Mouse (Mus musculus) liver, embryonic 15.5 days (tissue): ENCODE data around the gene Tead3. TPM values are rescaled to one million over a fixed set of nuclear protein-coding genes. Genes with fewer than 3 reads are reported as not detected.
"Not testable (repeated sequence)": the region's sequence is repeated elsewhere in the genome, so short reads cannot be mapped to it uniquely, and the experiment has no call there.

Source experiments
- ATAC-seq: fragments of 200-750 bp; cut with Nextera tagmentation; 2 replicates; pipeline ENCODE4 v1.8.0; 2017; ENCODE audit warnings: moderate number of reproducible peaks, mild to moderate bottlenecking, moderate library complexity; ENCODE audit not compliant: insufficient read depth
- H3K27ac ChIP-seq: fragments of 300-500 bp; sonication (generic); replicated peaks from 2 replicates; pipeline ENCODE4 v1.5.1; 2015; ENCODE audit warnings: mild to moderate bottlenecking, inconsistent platforms
- H3K27me3 ChIP-seq: fragments of 300-500 bp; sonication (generic); 2 replicates; pipeline ENCODE4 v1.6.1; 2015; ENCODE audit warnings: mild to moderate bottlenecking, inconsistent platforms
- H3K36me3 ChIP-seq: fragments of 300-500 bp; sonication (generic); replicated peaks from 2 replicates; pipeline ENCODE4 v1.6.1; 2015; ENCODE audit warnings: moderate library complexity, mild to moderate bottlenecking, inconsistent platforms
- H3K4me1 ChIP-seq: fragments of 300-500 bp; sonication (generic); replicated peaks from 2 replicates; pipeline ENCODE4 v1.6.1; 2015; ENCODE audit warnings: inconsistent platforms
- H3K4me2 ChIP-seq: fragments of 300-500 bp; sonication (generic); 2 replicates; pipeline ENCODE4 v1.6.1; 2015; ENCODE audit warnings: moderate library complexity, mild to moderate bottlenecking, inconsistent platforms
- H3K4me3 ChIP-seq: fragments of 300-500 bp; sonication (generic); replicated peaks from 2 replicates; pipeline ENCODE4 v1.5.1; 2015; ENCODE audit warnings: mild to moderate bottlenecking, inconsistent platforms
- H3K9ac ChIP-seq: fragments of 300-500 bp; sonication (generic); 2 replicates; pipeline ENCODE4 v1.6.1; 2015; ENCODE audit warnings: moderate library complexity, mild to moderate bottlenecking, inconsistent platforms
- H3K9me3 ChIP-seq: fragments of 300-500 bp; sonication (generic); replicated peaks from 2 replicates; pipeline ENCODE4 v1.6.1; 2016; ENCODE audit warnings: inconsistent platforms
- WGBS: fragments of 180-500 bp; shearing (Covaris S2); methylation state at CpG from one replicate; pipeline ENCODE4 v1.1.7; 2015; ENCODE audit warnings: mixed read lengths; ENCODE audit not compliant: insufficient replicate concordance; 5-methylcytosine and 5-hydroxymethylcytosine counted together
- polyA plus RNA-seq: library from polyadenylated mRNA; unstranded; fragments of >200 nt; fragmentation: Nextera tagmentation; extraction: Ambion mirVana; gene quantifications from 2 replicates; pipeline ENCODE4 v1.2.1, GENCODE M21; 2015

The Tead3 gene
- polyA plus RNA-seq, 1 experiment from 2014 or later = 0.60 TPM

- H3K36me3 ChIP-seq = peaks cover 35% of the 10 kb centered on the region
- peak overlapping the region; percentile 97 for H3K4me2 ChIP-seq
- H3K9ac ChIP-seq = peak overlapping the region; percentile 96
- peaks cover 43% of the 10 kb centered on the region for H3K4me1 ChIP-seq
- no peak for ATAC-seq
- H3K27me3 ChIP-seq = peaks cover 12% of the 10 kb centered on the region
- H3K9me3 ChIP-seq = no peaks in the 10 kb centered on the region
- 1% methylated on average over 4 of the region's 4 CpGs for WGBS
- peak overlapping the region; percentile 94 for H3K27ac ChIP-seq
- H3K4me3 ChIP-seq = peak overlapping the region; percentile 84
These were observed 20.9 kb downstream of the Tead3 start for GRCm38 (mm10) chr17:28329503-28330231.

GRCm38 (mm10) chr17:28328946-28329345, 21.7 kb downstream of the Tead3 start:
- H3K9ac ChIP-seq = peak overlapping the region; percentile 96
- peak overlapping the region; percentile 84 for H3K4me3 ChIP-seq
- H3K27ac ChIP-seq = peak overlapping the region; percentile 94
- peaks cover 43% of the 10 kb centered on the region for H3K4me1 ChIP-seq
- peaks cover 42% of the 10 kb centered on the region for H3K36me3 ChIP-seq
- peak overlapping the region; percentile 97 for H3K4me2 ChIP-seq
- ATAC-seq = peak; percentile 40
- peaks cover 12% of the 10 kb centered on the region; the same call in 1 of the 2 replicates for H3K27me3 ChIP-seq
- under 1% methylated on average over 25 of the region's 25 CpGs for WGBS
- H3K9me3 ChIP-seq = no peaks in the 10 kb centered on the region

- ATAC-seq = peak; percentile 76
- peak within 1 kb of the TSS; percentile 96 for H3K9ac ChIP-seq
- peaks cover 8% of the 10 kb centered on the region; the same call in 1 of the 2 replicates for H3K27me3 ChIP-seq
- H3K4me3 ChIP-seq = peak within 1 kb of the TSS; percentile 84
- peaks cover 43% of the 10 kb centered on the region for H3K4me1 ChIP-seq
- H3K36me3 ChIP-seq = peaks cover 42% of the 10 kb centered on the region
- no peaks in the 10 kb centered on the region for H3K9me3 ChIP-seq
- H3K27ac ChIP-seq = peak within 1 kb of the TSS; percentile 94
- peak within 1 kb of the TSS; percentile 97 for H3K4me2 ChIP-seq
- WGBS = under 1% methylated on average over 67 of the region's 67 CpGs
These were observed 22.2 kb downstream of the Tead3 start, which contains the start of gene Rpl10a for GRCm38 (mm10) chr17:28328366-28328928. Gene Rpl10a, plus strand, starts transcription at chr17:28328471.

GRCm38 (mm10) chr17:28327673-28328325, 22.8 kb downstream of the Tead3 start:
- Histone ChIP-seq H3K4me3 (peak overlapping the region; percentile 84), H3K9me3 (no peaks in the 10 kb centered on the region), H3K4me1 (peaks cover 36% of the 10 kb centered on the region), H3K27me3 (peaks cover 2% of the 10 kb centered on the region; the same call in 1 of the 2 replicates), H3K9ac (peak overlapping the region; percentile 76), H3K36me3 (peaks cover 42% of the 10 kb centered on the region), H3K4me2 (peak overlapping the region; percentile 97), H3K27ac (peak overlapping the region; percentile 94)
- WGBS = 24% methylated on average over 22 of the region's 22 CpGs
- peak; percentile 32 for ATAC-seq

GRCm38 (mm10) chr17:28326951-28327350, 23.7 kb downstream of the Tead3 start:
- 76% methylated on average over 3 of the region's 3 CpGs for WGBS
- no peaks in the 10 kb centered on the region for H3K27me3 ChIP-seq
- peaks cover 46% of the 10 kb centered on the region for H3K36me3 ChIP-seq
- H3K4me1 ChIP-seq = peaks cover 34% of the 10 kb centered on the region
- ATAC-seq = no peak
- no peaks in the 10 kb centered on the region for H3K9me3 ChIP-seq
- no peak overlapping the region for H3K27ac ChIP-seq
- H3K9ac ChIP-seq = no peak overlapping the region
- H3K4me3 ChIP-seq = no peak overlapping the region
- H3K4me2 ChIP-seq = no peak overlapping the region

GRCm38 (mm10) chr17:28325751-28326150, 24.9 kb downstream of the Tead3 start:
- H3K36me3 ChIP-seq = peaks cover 39% of the 10 kb centered on the region

GRCm38 (mm10) chr17:28324416-28324815, 26.2 kb downstream of the Tead3 start:
- not testable (repeated sequence) for H3K27me3 ChIP-seq, H3K9me3 ChIP-seq, H3K27ac ChIP-seq, H3K9ac ChIP-seq, H3K4me3 ChIP-seq, ATAC-seq, H3K4me2 ChIP-seq
- peaks cover 26% of the 10 kb centered on the region for H3K36me3 ChIP-seq
- 89% methylated on average over 7 of the region's 7 CpGs for WGBS
- H3K4me1 ChIP-seq = peaks cover 17% of the 10 kb centered on the region

More at GRCm38 (mm10) chr17:28325751-28326150, 24.9 kb downstream of the Tead3 start:
- ATAC-seq = no peak
- Histone ChIP-seq H3K4me3 (no peak overlapping the region), H3K27me3 (no peaks in the 10 kb centered on the region), H3K4me2 (no peak overlapping the region), H3K9me3 (no peaks in the 10 kb centered on the region), H3K27ac (no peak overlapping the region), H3K4me1 (peaks cover 25% of the 10 kb centered on the region), H3K9ac (no peak overlapping the region)
- 81% methylated on average over 8 of the region's 8 CpGs for WGBS

GRCm38 (mm10) chr17:28323786-28324185, 26.8 kb downstream of the Tead3 start:
- Histone ChIP-seq H3K27ac (no peak overlapping the region), H3K4me1 (peaks cover 10% of the 10 kb centered on the region), H3K4me2 (no peak overlapping the region), H3K27me3 (no peaks in the 10 kb centered on the region), H3K9me3 (no peaks in the 10 kb centered on the region), H3K4me3 (no peak overlapping the region), H3K9ac (no peak overlapping the region), H3K36me3 (peaks cover 26% of the 10 kb centered on the region)
- WGBS = 73% methylated on average over 8 of the region's 8 CpGs
- no peak for ATAC-seq

- H3K4me3 ChIP-seq = no peak overlapping the region
- 88% methylated on average over 4 of the region's 4 CpGs for WGBS
- H3K27me3 ChIP-seq = no peaks in the 10 kb centered on the region
- no peak overlapping the region for H3K27ac ChIP-seq
- peaks cover 44% of the 10 kb centered on the region for H3K36me3 ChIP-seq
- H3K9ac ChIP-seq = no peak overlapping the region
- no peak for ATAC-seq
- H3K4me1 ChIP-seq = peaks cover 18% of the 10 kb centered on the region
- no peak overlapping the region for H3K4me2 ChIP-seq
- no peaks in the 10 kb centered on the region for H3K9me3 ChIP-seq
These were observed 28.9 kb downstream of the Tead3 start for GRCm38 (mm10) chr17:28321700-28322099.

- no peak overlapping the region for H3K4me3 ChIP-seq
- peaks cover 38% of the 10 kb centered on the region for H3K36me3 ChIP-seq
- H3K9me3 ChIP-seq = no peaks in the 10 kb centered on the region
- no peak for ATAC-seq
- no peak overlapping the region; the same call in 1 of the 2 replicates for H3K4me2 ChIP-seq
- no peaks in the 10 kb centered on the region for H3K27me3 ChIP-seq
- no peak overlapping the region for H3K9ac ChIP-seq
- peaks cover 50% of the 10 kb centered on the region for H3K4me1 ChIP-seq
- 42% methylated on average over 9 of the region's 9 CpGs for WGBS
- H3K27ac ChIP-seq = 0 out of 2 replicates have a peak overlapping the region, but pooled peaks have one; percentile 38
These were observed 32.9 kb downstream of the Tead3 start for GRCm38 (mm10) chr17:28317725-28318124.

GRCm38 (mm10) chr17:28317091-28317490, 33.5 kb downstream of the Tead3 start:
- H3K27ac ChIP-seq = no peak overlapping the region

More at GRCm38 (mm10) chr17:28317091-28317490, 33.5 kb downstream of the Tead3 start:
- Histone ChIP-seq H3K4me3 (no peak overlapping the region), H3K36me3 (peaks cover 34% of the 10 kb centered on the region), H3K9me3 (no peaks in the 10 kb centered on the region), H3K27me3 (no peaks in the 10 kb centered on the region), H3K4me2 (no peak overlapping the region; the same call in 1 of the 2 replicates), H3K9ac (no peak overlapping the region), H3K4me1 (peaks cover 56% of the 10 kb centered on the region)
- no peak for ATAC-seq
- WGBS = 74% methylated on average over 8 of the region's 8 CpGs
